Mouse (Mus musculus) left cerebral cortex, postnatal 4 days (tissue): ENCODE data around the gene Shc4. TPM values are rescaled to one million over a fixed set of nuclear protein-coding genes. Genes with fewer than 3 reads are reported as not detected.

Experiments used
- DNase-seq: peaks from one replicate; pipeline ENCODE4 v3.0.0-alpha.2; 2022
- intact Hi-C: fragments of 180-260 bp; cut with DNase I; formaldehyde crosslinking; loops from one replicate; pipeline ENCODE4 v1.15.1; 2025
- total RNA-seq, 2 experiments: library from RNA; stranded (reverse); gene quantifications; 2 replicates each; pipeline ENCODE4 v1.2.3; 2021

Shc4 gene
- 1 to 10 TPM; 5.3 to 5.6 TPM for total RNA-seq

DNA sequence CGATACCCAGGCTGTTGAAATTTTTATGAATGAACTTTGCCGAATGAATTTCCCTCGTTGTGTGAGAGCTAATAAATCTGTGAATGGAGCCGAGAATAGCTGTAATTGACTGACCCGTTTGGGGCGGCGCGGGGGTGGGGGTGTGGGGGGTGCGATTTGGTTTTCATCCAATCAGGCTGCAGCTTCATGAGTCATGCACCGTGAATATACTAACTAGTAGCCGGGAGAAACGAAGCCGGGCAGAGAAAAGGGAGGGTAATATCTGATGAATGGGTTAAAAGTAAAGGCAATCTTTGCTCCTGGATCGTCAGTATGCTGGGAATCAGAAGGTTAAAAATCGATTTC is at the start of gene Shc4:
Gene Shc4 (minus strand): TSS at position 63 of the 345 bp plus-strand sequence.
- intact Hi-C loops: loop anchor here (5.0 kb wide), 1 partner anchor 52 kb away; the partner anchor contains the start of gene Eid1

GRCm38 (mm10) chr2:125765029-125765428 is 41.1 kb upstream of the Shc4 start:
- intact Hi-C loops: loop anchor here (5.0 kb wide), 1 partner anchor 67 kb away; no protein-coding TSS in a partner anchor
- peak; percentile 21 for DNase-seq

More for the DNA sequence above, at the start of gene Shc4:
- peak; percentile 69 for DNase-seq

DNA sequence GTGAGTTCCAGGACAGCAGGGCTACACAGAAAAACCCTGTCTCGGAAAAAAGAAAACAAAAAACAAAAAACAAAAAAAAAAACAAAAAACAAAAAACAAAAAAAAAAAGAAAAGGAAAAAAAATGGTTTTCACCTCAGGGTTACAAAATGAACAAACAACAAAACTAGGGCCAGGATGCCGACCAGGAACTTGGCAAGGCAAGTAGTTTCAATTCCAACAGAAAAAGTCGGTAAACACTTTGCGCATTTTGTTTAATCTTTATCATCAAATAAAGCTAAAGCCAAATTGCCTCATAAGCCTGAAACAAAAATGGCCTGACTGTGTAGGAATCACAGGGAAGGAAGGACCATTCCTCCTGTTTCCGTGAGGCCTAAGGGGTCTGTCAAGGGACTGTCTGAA is 40.6 kb upstream of the Shc4 start:
- intact Hi-C loops: no loop called here
- DNase-seq: no peak

DNA sequence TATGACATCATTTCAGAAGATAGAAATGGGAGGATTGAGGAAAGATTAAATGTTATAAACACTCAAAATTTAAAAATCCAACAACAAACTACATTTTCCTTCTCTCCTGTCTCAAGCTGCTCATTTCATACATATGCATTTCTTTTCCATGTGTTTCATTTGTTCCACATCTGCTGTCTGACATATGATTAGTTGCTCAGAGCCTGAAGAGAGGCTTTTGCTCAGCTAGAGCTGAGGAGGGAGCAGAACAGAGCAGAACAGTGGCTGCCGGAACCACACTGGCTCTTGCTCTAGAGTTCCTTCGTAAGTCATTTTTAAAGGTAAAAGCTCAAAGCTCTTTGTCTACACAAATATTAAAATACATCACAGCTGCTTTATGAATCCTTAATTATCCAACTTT is 25.4 kb upstream of the Shc4 start:
- intact Hi-C loops: no loop called here
- no peak for DNase-seq

DNA sequence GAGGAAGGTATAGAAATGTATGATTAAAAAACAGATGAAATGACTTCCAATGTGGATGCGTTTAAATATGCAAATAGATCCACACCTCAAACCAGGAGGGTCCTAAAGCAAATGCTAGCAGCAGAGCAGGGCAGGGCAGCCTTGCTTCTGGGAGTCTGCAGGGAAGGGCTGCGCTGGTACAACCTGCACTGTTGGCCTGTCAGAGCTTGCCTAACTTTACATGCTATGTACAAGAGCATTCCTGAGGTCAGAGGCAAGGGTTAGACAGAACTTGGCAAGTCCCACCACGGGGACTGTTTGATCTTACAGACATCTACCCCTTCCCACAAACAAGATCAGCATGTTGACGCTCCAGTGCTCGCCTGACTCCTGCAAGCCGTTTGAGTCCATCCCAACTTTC is 15.4 kb upstream of the Shc4 start:
- intact Hi-C loops: no loop called here
- DNase-seq: no peak

DNA sequence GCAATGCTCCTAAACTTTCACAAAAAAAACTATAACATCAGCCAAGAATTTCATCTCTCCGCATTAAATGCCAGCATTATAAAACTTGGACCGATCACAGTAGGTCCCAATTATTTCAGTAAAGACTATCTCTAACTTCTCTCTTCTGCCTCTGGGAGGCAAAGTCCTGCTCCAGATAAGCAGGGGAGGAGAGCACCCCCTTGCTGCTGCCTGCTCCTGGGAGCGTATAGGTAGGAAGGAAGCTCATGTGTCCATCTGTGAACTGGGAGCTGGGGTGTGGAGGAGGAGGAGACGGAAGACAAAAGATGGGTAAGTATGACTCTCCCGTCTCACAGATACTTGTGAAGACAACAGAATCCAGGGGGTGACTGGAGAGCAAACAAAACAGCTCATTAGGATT is 14.8 kb upstream of the Shc4 start:
- intact Hi-C loops: no loop called here
- DNase-seq: no peak

DNA sequence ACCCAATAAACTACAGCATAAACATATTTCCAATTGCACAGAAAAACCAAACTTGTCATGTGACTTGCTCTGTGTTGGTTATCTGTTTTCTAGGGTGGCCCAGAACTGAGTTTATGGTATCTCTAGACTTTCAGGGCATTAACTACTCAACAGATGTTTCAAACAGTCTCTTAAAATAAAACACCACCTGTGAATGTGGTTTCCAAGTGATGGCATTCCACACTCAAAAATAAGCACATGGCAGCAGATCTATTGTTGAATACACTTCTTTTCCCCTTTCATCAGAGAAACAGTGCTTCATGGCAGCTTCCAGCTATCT is 12.0 kb upstream of the Shc4 start:
- intact Hi-C loops: no loop called here
- no peak for DNase-seq

DNA sequence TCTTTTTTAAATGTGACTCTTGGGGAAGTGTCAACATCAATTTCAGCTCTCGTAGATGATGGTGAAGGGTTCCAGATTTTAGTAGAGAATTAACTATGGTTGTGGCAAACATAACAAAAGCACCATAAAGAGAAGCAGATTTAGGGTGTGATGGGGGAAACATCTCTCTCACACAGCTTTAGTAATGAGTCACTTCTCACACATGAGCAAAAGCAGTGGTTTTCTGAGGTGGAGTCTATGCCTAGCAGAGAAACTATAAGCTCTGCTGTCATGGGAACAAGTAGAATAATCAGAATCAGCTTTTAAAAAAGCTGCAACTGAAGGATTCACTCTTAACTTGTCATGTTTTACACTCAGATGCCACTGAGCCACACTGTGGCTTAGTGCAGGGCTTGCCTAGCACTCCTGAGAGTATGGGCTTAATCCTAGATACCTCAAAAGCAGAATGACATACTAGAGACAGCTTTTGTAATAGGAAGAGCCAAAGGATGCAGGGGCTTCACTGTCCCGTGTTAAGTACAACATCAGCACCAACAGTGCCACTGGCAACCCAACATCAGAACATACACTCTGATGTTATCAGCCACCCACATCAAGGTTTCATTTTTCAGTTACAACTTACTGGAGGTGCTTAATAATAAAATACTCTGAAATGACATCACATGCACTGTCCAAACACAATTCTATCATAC is 11.5 kb upstream of the Shc4 start:
- intact Hi-C loops: no loop called here
- no peak for DNase-seq

GRCm38 (mm10) chr2:125734741-125735140 is 10.8 kb upstream of the Shc4 start:
- no peak for DNase-seq
- intact Hi-C loops: loop anchor here (5.0 kb wide), 1 partner anchor 77 kb away; no protein-coding TSS in a partner anchor

- peak; percentile 97 for DNase-seq
- intact Hi-C loops: loop anchor here (5.0 kb wide), 1 partner anchor 75 kb away; no protein-coding TSS in a partner anchor
These were observed 8.0 kb upstream of the Shc4 start for GRCm38 (mm10) chr2:125731763-125732560.

DNA sequence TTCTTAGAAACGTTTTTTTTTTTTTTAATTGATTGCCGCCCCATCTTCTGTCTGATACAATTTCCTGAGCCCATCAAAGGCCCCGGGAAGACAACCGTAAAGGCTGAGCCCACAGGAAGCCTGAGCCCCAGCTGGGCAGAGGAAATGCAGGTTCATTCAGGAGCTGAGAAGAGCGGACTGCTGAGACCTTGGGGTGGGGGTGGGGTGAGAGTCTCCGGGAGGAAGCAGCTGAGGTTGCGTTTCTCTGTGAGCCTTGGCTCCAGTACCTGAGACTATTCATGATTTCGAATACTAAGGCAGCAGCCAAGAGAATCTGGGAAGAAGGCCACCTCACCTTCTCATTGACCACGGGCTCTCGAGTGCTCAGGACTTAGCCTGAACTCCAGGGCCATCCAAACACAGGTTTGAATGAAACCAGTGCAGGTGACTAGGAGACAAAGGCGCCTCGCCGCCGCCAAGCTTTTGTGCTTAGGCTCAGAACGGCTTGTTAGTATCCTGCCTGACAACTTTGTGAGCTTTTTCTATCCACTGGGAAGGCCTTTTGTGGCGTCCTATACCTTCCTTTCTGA is 682 bp upstream of the Shc4 start:
- intact Hi-C loops: loop anchor here (5.0 kb wide), 1 partner anchor 52 kb away; the partner anchor contains the start of gene Eid1
- DNase-seq: peak; percentile 14

GRCm38 (mm10) chr2:125723408-125724085 is 401 bp downstream of the Shc4 start:
- intact Hi-C loops: loop anchor here (5.0 kb wide), 1 partner anchor 51 kb away; the partner anchor contains the start of gene Eid1

DNA sequence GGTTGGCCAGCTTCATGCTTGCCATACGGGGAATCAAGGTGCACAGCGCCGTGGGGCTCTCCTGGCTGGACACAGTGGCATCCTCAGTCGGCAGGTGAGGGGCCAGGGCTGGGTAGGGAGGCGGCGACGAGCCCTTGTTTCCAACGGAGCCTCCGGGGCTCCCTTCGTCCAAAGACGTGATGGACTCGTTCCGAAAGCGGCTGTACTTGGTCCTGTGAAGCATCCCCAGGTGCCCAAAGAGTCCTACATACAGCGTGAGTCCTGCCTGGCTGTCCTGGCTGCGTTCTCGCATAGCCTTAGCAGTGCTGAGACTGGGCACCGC is 901 bp downstream of the Shc4 start:
- DNase-seq: no peak
- intact Hi-C loops: loop anchor here (5.0 kb wide), 1 partner anchor 51 kb away; the partner anchor contains the start of gene Eid1

More at GRCm38 (mm10) chr2:125723408-125724085, 401 bp downstream of the Shc4 start:
- DNase-seq: peak; percentile 84

GRCm38 (mm10) chr2:125716599-125716998 is 7.3 kb downstream of the Shc4 start:
- no peak for DNase-seq
- intact Hi-C loops: no loop called here

- peak; percentile 18 for DNase-seq
- intact Hi-C loops: no loop called here
These were observed 17.4 kb downstream of the Shc4 start for GRCm38 (mm10) chr2:125706510-125706921.

GRCm38 (mm10) chr2:125704907-125705631 is 18.9 kb downstream of the Shc4 start:
- DNase-seq: peak; percentile 8
- intact Hi-C loops: no loop called here

- no peak for DNase-seq
- intact Hi-C loops: no loop called here
These were observed 21.1 kb downstream of the Shc4 start for GRCm38 (mm10) chr2:125702851-125703250.

- no peak for DNase-seq
- intact Hi-C loops: no loop called here
These were observed 22.3 kb downstream of the Shc4 start for GRCm38 (mm10) chr2:125701606-125702005.

DNA sequence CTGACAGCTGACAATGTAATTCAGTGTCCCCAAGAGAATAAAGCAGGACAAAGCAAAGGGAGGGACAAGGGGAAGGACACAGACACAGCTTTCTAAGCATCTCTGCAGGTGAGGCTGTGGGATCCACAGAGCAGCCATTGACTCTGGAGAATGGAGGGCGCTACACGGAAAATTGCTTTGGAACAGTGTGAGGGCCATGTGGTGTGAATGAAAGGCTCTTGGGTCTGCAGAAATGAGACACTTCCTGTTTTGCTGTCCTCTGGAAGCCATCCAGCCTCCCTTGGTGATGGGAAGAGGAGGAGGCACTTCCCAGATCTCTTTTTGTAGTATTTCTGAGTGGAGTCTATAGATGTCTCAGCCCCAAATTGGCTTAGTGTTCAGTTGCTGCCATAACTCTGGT is 27.7 kb downstream of the Shc4 start:
- peak; percentile 29 for DNase-seq
- intact Hi-C loops: no loop called here

GRCm38 (mm10) chr2:125694798-125695197 is 29.1 kb downstream of the Shc4 start:
- intact Hi-C loops: no loop called here
- DNase-seq: no peak
